Mouse (Mus musculus) left cerebral cortex, adult 11 months (tissue): Measurements from ENCODE around the gene Rlf.
"Not testable (repeated sequence)": the region's sequence is repeated elsewhere in the genome, so short reads cannot be mapped to it uniquely, and the experiment has no call there.

Experiments used
- DNase-seq: peaks from one replicate; pipeline ENCODE4 v3.0.0; 2022; ENCODE audit warnings: low spot score

Rlf gene

GRCm38 (mm10) chr4:121166697-121167096 is 48.2 kb downstream of the Rlf start:
- DNase-seq: not testable (repeated sequence)

- DNase-seq: no peak
Measured at GRCm38 (mm10) chr4:121163501-121164030, 51.3 kb downstream of the Rlf start.

GRCm38 (mm10) chr4:121109126-121109525 is 105.8 kb downstream of the Rlf start, which contains the start of gene Tmco2:
Gene Tmco2, minus strand, starts transcription at chr4:121109226.
- no peak for DNase-seq

GRCm38 (mm10) chr4:121103304-121103703 is 111.6 kb downstream of the Rlf start:
- peak; percentile 54 for DNase-seq

GRCm38 (mm10) chr4:121097650-121098378 is 117.1 kb downstream of the Rlf start, which contains the start of gene Zmpste24:
Gene Zmpste24, minus strand, starts transcription at chr4:121098241.
- DNase-seq: peak; percentile 80
